Mouse (Mus musculus) cerebellum, adult 2 months (tissue): ENCODE data around the gene Hsp90b1. TPM values are rescaled to one million over a fixed set of nuclear protein-coding genes. Genes with fewer than 3 reads are reported as not detected.
"Not testable (repeated sequence)": the region's sequence is repeated elsewhere in the genome, so short reads cannot be mapped to it uniquely, and the experiment has no call there.

Source experiments
- DNase-seq, 2 experiments: peaks; one replicate each; pipeline ENCODE4 v3.0.0; 2021
- H3K27ac ChIP-seq: fragments of 200-500 bp; 2 replicates; pipeline ENCODE4 v1.5.1; 2012; ENCODE audit warnings: low read length, control low read depth, inconsistent platforms; ENCODE audit not compliant: insufficient read depth
- H3K27me3 ChIP-seq: fragments of 200-500 bp; 2 replicates; pipeline ENCODE4 v1.6.1; 2012; ENCODE audit warnings: inconsistent platforms, mild to moderate bottlenecking, low read length, moderate library complexity; ENCODE audit not compliant: control insufficient read depth, insufficient read depth
- H3K4me1 ChIP-seq: fragments of 200-500 bp; 2 replicates; pipeline ENCODE4 v1.6.1; 2011; ENCODE audit warnings: low read length; ENCODE audit not compliant: control insufficient read depth, insufficient read depth
- H3K4me3 ChIP-seq: fragments of 200-500 bp; replicated peaks from 2 replicates; pipeline ENCODE3; 2011; ENCODE audit warnings: mild to moderate bottlenecking, low read depth, low read length, control low read depth; ENCODE audit not compliant: insufficient read depth
- CTCF ChIP-seq: fragments of 200-500 bp; IDR thresholded peaks from 2 replicates; pipeline ENCODE4 v1.5.1; 2011; ENCODE audit warnings: low read depth, mild to moderate bottlenecking, control low read depth, low read length, moderate library complexity, borderline replicate concordance; ENCODE audit not compliant: insufficient read depth
- POLR2A ChIP-seq: fragments of 200-500 bp; IDR thresholded peaks from 2 replicates; pipeline ENCODE4 v1.6.1; 2011; ENCODE audit warnings: low read length, control low read depth, borderline replicate concordance; ENCODE audit not compliant: insufficient read depth
- WGBS: fragments of 180-500 bp; shearing (Covaris S2); methylation state at CpG from one replicate; pipeline ENCODE4 v1.1.7; 2018; 5-methylcytosine and 5-hydroxymethylcytosine counted together
- polyA plus RNA-seq: library from polyadenylated mRNA; depleted of rRNA; stranded (reverse); fragments of >200 nt; gene quantifications from 2 replicates; pipeline ENCODE4 v1.2.3, GENCODE M21; 2012; rRNA removed

Gene Hsp90b1
- polyA plus RNA-seq, 1 experiment, result 192 TPM

DNA sequence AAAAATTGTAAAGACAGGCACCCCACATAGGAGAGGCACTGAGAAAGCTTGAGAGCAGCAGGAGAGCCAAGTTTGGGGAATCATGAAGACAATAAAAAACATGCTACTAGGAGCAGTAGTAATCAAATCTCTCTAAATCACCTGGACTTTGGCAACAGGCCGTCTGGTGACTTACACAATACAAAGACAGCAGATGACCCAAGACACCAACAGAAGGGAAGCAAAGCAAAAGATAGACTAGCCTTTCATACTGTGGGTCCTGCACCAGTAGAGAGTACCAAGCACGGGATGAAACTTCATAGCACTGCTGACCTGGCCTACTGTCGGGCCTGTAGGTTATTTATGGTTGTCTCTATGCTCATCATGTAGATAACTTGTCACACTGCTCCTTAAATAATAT, 5.1 kb downstream of the Hsp90b1 start:
- Histone ChIP-seq H3K4me3 (no peak overlapping the region), H3K27ac (no peak overlapping the region), H3K27me3 (no peaks in the 10 kb centered on the region), H3K4me1 (peaks cover 11% of the 10 kb centered on the region; the same call in 1 of the 2 replicates)
- WGBS, result 66% methylated on average over 3 of the region's 3 CpGs
- TF ChIP-seq CTCF (no peak), POLR2A (no peak)
- DNase-seq, result no peak

DNA sequence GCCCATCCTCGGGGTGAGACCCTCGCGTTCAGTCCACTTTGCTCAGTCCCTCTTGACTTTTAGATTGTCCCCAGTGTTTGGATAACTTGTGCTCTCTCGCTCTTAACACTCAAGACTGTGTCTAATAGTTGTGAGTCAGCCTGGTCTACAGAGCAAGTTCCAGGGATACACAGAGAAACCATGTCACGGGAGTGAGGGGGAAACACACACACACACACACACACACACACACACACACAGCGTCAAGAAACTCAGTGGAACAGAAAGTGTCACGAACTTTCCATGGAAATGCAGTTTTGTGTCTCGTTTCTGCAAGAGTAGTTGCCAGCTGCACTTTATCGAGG, 19.3 kb downstream of the Hsp90b1 start:
- H3K27me3 ChIP-seq, DNase-seq, H3K27ac ChIP-seq, H3K4me1 ChIP-seq: not testable (repeated sequence)
- H3K4me3 ChIP-seq, result peak overlapping the region; percentile 63
- 15% methylated on average over 9 of the region's 9 CpGs for WGBS

DNA sequence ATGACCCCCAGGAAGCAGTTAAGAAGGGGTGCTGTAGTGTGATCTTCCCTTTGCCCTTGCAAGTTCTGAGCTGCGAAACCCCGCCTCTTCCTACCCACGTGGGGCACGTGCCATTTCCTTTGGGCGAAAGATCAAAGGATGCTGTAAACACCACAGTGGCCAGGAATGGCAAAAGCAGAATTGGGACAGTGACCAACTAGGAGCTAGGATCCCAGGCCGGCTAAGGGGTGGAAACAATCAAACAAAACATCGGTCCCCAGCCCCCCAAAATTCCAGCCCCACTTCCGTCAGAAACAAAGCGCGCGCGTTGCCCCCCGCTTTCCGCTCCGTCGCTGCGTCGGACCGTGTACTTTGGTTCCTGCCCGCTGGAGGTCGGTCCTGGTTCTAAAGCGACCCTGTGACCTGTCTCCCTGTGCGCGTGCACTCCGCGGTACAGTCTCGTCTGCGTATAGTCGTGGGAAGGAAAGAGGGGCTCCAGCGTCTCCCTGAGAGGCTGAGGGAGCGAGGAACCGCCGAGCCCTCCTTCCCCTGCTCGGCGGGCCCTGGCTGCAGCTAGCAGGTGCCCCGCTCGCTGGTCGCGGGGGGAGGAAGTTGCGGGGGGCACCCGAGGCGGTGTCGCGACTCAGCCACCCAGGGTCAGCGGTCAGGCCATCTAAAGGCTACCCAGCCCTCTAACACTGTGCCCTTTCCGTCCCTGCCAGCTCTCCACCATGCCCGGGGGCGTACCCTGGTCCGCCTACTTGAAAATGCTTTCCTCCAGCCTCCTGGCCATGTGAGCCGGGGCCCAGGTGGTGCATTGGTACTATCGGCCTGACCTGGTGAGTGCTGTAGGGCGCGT, 19.9 kb downstream of the Hsp90b1 start:
- not testable (repeated sequence) for H3K27me3 ChIP-seq, H3K4me1 ChIP-seq
- WGBS, result under 1% methylated on average over 53 of the region's 53 CpGs
- Histone ChIP-seq H3K4me3 (peak overlapping the region; percentile 97), H3K27ac (peak overlapping the region; percentile 99)
- peak; percentile 34; the same call in 1 of the 2 replicates for TF ChIP-seq POLR2A
- peak; percentile 86 to 89 for DNase-seq

DNA sequence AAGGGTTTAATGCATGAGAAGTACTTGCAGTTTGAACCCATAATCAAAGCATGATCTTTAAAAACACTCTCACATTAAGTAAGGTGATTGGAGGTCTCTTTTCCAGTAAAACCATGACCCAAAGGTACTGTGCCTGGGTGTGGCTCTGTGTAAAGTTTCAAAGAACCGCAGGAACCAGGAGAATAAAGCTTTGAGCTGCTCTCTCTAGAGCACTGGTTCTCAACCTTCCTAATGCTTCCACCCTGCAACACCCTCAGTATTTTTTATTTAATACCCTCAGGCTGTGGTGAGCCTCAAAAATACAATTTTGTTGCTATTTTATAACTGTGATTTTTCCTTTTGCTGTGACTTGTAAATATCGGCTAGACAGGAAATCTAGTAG, 20.5 kb downstream of the Hsp90b1 start:
- not testable (repeated sequence) for H3K27ac ChIP-seq, DNase-seq, H3K4me1 ChIP-seq, H3K27me3 ChIP-seq
- WGBS, result 34% methylated on average over 2 of the region's 2 CpGs
- peak overlapping the region; percentile 28 for H3K4me3 ChIP-seq

DNA sequence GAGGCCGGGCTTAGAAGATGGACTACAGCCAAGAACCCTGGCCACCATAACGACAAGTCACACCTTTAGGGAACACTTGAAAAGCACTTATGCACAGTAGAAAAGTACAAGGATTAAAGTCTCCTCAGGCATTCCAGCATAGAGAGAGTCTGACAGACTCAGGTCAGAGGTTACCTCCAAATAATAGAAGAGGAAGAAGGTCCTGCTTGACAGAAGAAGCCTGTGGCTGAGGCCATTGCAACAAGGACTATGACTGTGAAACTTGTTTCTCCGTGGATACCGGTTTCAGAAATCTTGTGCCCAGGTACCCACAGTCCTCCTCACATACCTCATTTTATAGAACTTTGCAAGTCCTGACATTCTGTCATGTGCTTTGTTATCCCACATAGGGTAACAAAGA, 34.8 kb downstream of the Hsp90b1 start:
- H3K27me3 ChIP-seq, H3K4me3 ChIP-seq, H3K4me1 ChIP-seq, H3K27ac ChIP-seq, DNase-seq: not testable (repeated sequence)
- 71% methylated on average over 4 of the region's 4 CpGs for WGBS

Other genes starting within 250 kb of the Hsp90b1 start
- gene Syn3, start 206.6 kb downstream of the Hsp90b1 start, polyA plus RNA-seq, result 9.5 and 10.6 TPM in 2 replicates
- gene Ttc41, start 302 bp upstream of the Hsp90b1 start, polyA plus RNA-seq, result 2.7 and 2.9 TPM in 2 replicates
- gene Gm49358, start 58.5 kb upstream of the Hsp90b1 start, polyA plus RNA-seq, result not detected in 2 replicates
- 44.2 and 48.9 TPM in 2 replicates for gene Nt5dc3, start 73.5 kb upstream of the Hsp90b1 start, polyA plus RNA-seq